Mouse (Mus musculus) spleen, adult 2 months (tissue): Measurements from ENCODE around the gene Vmn1r123. TPM values are rescaled to one million over a fixed set of nuclear protein-coding genes. Genes with fewer than 3 reads are reported as not detected.
"Not testable (repeated sequence)": the region's sequence is repeated elsewhere in the genome, so short reads cannot be mapped to it uniquely, and the experiment has no call there.

ENCODE experiments used
- DNase-seq, 2 experiments: peaks; one replicate each; pipeline versions ENCODE4 v3.0.0 to v3.0.0-alpha.2; 2012 to 2021; ENCODE audit warnings: low spot score in 2 of 2, low read depth in 1 of 2
- H3K27ac ChIP-seq: fragments of 200-500 bp; 2 replicates; pipeline ENCODE4 v1.5.1; 2012; ENCODE audit warnings: low read length, inconsistent platforms; ENCODE audit not compliant: insufficient read depth
- H3K27me3 ChIP-seq: fragments of 200-500 bp; 2 replicates; pipeline ENCODE4 v1.6.1; 2012; ENCODE audit warnings: mild to moderate bottlenecking, moderate library complexity, low read length, inconsistent platforms; ENCODE audit not compliant: control insufficient read depth, insufficient read depth
- H3K36me3 ChIP-seq: fragments of 200-500 bp; 2 replicates; pipeline ENCODE4 v1.6.1; 2012; ENCODE audit warnings: mild to moderate bottlenecking, low read length, inconsistent platforms; ENCODE audit not compliant: control insufficient read depth, insufficient read depth
- H3K4me1 ChIP-seq: fragments of 200-500 bp; 2 replicates; pipeline ENCODE4 v1.6.1; 2011; ENCODE audit warnings: inconsistent platforms; ENCODE audit not compliant: control insufficient read depth, insufficient read depth, insufficient read length
- H3K4me3 ChIP-seq: fragments of 200-500 bp; 2 replicates; pipeline ENCODE4 v1.5.1; 2011; ENCODE audit warnings: mild to moderate bottlenecking, inconsistent platforms; ENCODE audit not compliant: insufficient read depth, insufficient read length; ENCODE audit errors: extremely low read depth
- WGBS: fragments of 180-500 bp; shearing (Covaris S2); methylation state at CpG from one replicate; pipeline ENCODE4 v1.1.7; 2018; 5-methylcytosine and 5-hydroxymethylcytosine counted together
- polyA plus RNA-seq: library from polyadenylated mRNA; depleted of rRNA; stranded (reverse); fragments of >200 nt; gene quantifications from 2 replicates; pipeline ENCODE4 v1.2.3, GENCODE M21; 2012; rRNA removed

Gene Vmn1r123
- polyA plus RNA-seq: not detected in 2 replicates

DNA sequence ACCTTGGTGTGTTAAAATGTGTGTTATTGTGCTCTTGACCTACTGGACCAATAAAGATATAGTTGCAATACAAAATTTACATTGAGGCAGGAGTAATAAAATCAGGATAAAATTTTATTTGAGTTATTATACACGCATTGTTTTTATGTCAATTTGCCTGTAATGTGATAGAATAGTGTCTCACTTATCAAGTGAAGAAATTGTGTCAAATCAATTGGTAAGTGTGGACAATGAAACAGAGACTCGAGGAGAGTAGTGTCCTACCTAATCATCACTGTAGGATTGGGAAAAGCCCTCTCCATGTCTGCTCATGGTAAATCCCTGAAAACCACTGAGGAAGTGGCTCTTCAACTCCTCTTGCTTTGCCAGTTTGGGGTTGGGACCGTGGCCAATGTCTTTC, at the start of gene Vmn1r123:
Vmn1r123 (plus strand) TSS at position 301 of the 400 bp plus-strand sequence.
- not testable (repeated sequence) for H3K4me3 ChIP-seq, DNase-seq, H3K27ac ChIP-seq, H3K4me1 ChIP-seq, H3K27me3 ChIP-seq, H3K36me3 ChIP-seq
- WGBS: 25% methylated on average over 1 of the region's 3 CpGs

DNA sequence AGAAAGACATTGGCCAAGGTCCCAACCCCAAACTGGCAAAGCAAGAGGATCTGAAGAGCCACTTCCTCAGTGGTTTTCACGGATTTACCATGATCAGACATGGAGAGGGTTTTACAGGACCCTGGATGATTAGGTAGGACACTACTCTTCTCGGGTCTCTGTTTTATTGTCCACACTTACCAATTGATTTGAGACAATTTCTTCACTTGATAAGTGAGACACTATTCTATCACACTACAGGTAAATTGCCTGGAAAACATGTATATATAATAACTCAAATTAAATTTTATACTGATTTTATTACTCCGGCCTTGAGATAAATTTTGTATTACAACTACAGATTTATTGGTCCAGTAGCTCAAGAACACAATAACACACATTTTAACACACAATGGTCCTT, 28.0 kb upstream of the Vmn1r123 start, which contains the start of gene Vmn1r122:
Vmn1r122 (minus strand) TSS at position 101 of the 400 bp plus-strand sequence.
- H3K27me3 ChIP-seq, DNase-seq, H3K4me3 ChIP-seq, H3K4me1 ChIP-seq, H3K36me3 ChIP-seq, H3K27ac ChIP-seq: not testable (repeated sequence)
- WGBS: 69% methylated on average over 3 of the region's 3 CpGs

DNA sequence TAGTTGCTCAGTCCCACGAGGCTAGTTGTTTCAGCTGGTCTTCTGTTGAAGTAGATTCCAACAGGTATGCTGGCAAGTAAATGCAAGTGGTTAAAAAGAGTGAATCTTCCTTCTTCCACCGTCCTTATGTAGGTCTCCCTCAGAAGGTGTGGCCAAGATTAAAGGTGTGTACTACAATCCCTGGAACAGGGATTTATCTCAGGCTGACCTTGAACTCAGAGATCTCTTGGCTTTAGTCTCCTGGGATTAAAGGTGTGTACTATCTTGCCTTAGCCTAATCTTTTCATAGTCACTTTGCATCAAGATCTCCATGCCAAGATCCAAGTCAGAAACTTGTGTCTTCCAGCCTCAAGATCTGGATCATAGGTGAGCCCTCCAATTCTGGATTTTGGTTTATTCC, 28.3 kb downstream of the Vmn1r123 start, which contains the start of gene Gm5157:
Gm5157 (minus strand) TSS at position 101 of the 400 bp plus-strand sequence.
- DNase-seq, H3K27me3 ChIP-seq, H3K4me1 ChIP-seq, H3K27ac ChIP-seq, H3K36me3 ChIP-seq, H3K4me3 ChIP-seq: not testable (repeated sequence)
- WGBS: 18% methylated on average over 1 of the region's 2 CpGs

Other genes with a start within 250 kb of the Vmn1r123 start
- gene Vmn1r118, start 249.8 kb upstream of the Vmn1r123 start, polyA plus RNA-seq: not detected in 2 replicates
- gene Vmn1r119, start 149.7 kb upstream of the Vmn1r123 start, polyA plus RNA-seq: not detected in 2 replicates
- not detected in 2 replicates for gene Vmn1r120, start 108.4 kb upstream of the Vmn1r123 start, polyA plus RNA-seq
- gene Vmn1r121, start 63.7 kb upstream of the Vmn1r123 start, polyA plus RNA-seq: not detected in 2 replicates
- gene Vmn1r122, start 28.1 kb upstream of the Vmn1r123 start, polyA plus RNA-seq: not detected in 2 replicates
- not detected in 2 replicates for gene Gm5157, start 28.2 kb downstream of the Vmn1r123 start, polyA plus RNA-seq
- gene Vmn1r124, start 98.4 kb downstream of the Vmn1r123 start, polyA plus RNA-seq: not detected in 2 replicates
- not detected in 2 replicates for gene Vmn1r125, start 110.0 kb downstream of the Vmn1r123 start, polyA plus RNA-seq
- gene Vmn1r126, start 139.3 kb downstream of the Vmn1r123 start, polyA plus RNA-seq: not detected in 2 replicates
- not detected in 2 replicates for gene Vmn1r127, start 157.7 kb downstream of the Vmn1r123 start, polyA plus RNA-seq
- gene Vmn1r128, start 187.2 kb downstream of the Vmn1r123 start, polyA plus RNA-seq: not detected in 2 replicates
- not detected in 2 replicates for gene Vmn1r129, start 199.1 kb downstream of the Vmn1r123 start, polyA plus RNA-seq